Mouse (Mus musculus): ENCODE results near the gene Mast4. TPM values are rescaled to one million over a fixed set of nuclear protein-coding genes. Genes with fewer than 3 reads are reported as not detected.
A peak's percentile ranks its signal among the peaks of the same experiment; 100 is the strongest.

The Mast4 gene
- total and polyA plus RNA-seq, 2 experiments, result 0.83 to 5.3 TPM

DNA sequence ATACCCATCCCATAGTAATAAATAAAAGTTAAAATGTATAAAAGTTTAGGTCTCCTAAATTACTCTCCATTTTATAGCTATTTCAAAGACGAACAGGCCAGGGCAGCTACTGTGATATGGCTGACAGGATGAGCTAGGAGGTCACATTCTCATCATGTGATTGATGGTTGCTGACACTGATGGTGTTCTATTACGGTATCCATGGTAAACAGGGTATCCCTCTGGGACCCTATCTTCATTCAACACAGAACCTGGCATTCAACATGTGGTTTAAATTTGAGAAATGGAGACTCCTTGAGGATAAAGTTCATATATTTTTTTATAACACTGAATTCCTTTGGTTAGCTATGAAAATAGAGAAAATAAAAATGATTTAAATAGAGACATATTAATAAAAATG, 471.3 kb downstream of the Mast4 start:
- no peak overlapping the region for H3K4me3 ChIP-seq (ENCODE audit: insufficient read depth, low read depth, low read length)
- H3K36me3 ChIP-seq (ENCODE audit: control insufficient read depth, insufficient read depth, low read length), result no peaks in the 10 kb centered on the region
- no peaks in the 10 kb centered on the region for H3K27me3 ChIP-seq (ENCODE audit: control insufficient read depth, insufficient read depth, low read length)
- H3K79me2 ChIP-seq (ENCODE audit: control insufficient read depth, insufficient read depth, low read length), result no peaks in the 10 kb centered on the region
- no peak for TF ChIP-seq POLR2A (IDR thresholded peaks at IDR 0.05; ENCODE audit: extremely low read depth, insufficient read depth, low read length)
- TF ChIP-seq CTCF (IDR thresholded peaks at IDR 0.05; ENCODE audit: low read depth, low read length), result no peak
- H3K27ac ChIP-seq (replicated peaks; ENCODE audit: insufficient read depth, low read depth, low read length), result no peak overlapping the region
- WGBS, result 94% methylated on average over 2 of the region's 2 CpGs
- DNase-seq (ENCODE audit: extremely low read depth, low read depth, low spot score), result no peak
- no peaks in the 10 kb centered on the region; the same call in 1 of the 2 replicates for H3K4me1 ChIP-seq (ENCODE audit: control insufficient read depth, insufficient read depth, low read length)
- H3K9ac ChIP-seq (ENCODE audit: low read depth, low read length), result no peak overlapping the region

DNA sequence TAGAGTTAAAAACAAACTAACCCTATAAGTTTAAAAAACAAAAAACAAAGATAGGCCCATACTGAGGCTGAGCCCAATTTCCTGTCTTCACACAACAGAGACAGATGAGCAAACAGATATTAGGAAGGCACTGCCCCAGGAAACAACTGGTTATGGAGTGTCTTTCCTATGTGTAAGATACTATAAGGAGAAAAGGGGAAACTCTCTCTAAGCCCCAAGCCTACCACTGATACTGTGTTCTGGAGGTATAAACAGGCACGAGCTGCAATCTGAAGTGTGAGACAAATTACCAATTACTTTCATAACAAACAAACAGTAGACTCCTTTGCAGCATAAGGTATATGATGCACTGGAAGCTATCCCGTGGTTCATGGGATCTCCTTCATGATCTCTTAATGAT, 471.9 kb downstream of the Mast4 start:
- 84% methylated on average over 2 of the region's 2 CpGs for WGBS
- no peak overlapping the region for H3K4me3 ChIP-seq (ENCODE audit: insufficient read depth, low read depth, low read length)
- TF ChIP-seq CTCF (IDR thresholded peaks at IDR 0.05; ENCODE audit: low read depth, low read length) (no peak), POLR2A (IDR thresholded peaks at IDR 0.05; ENCODE audit: extremely low read depth, insufficient read depth, low read length) (no peak)
- H3K36me3 ChIP-seq (ENCODE audit: control insufficient read depth, insufficient read depth, low read length), result no peaks in the 10 kb centered on the region
- H3K79me2 ChIP-seq (ENCODE audit: control insufficient read depth, insufficient read depth, low read length), result no peaks in the 10 kb centered on the region
- peaks cover 2% of the 10 kb centered on the region for H3K4me1 ChIP-seq (ENCODE audit: control insufficient read depth, insufficient read depth, low read length)
- no peak for DNase-seq (ENCODE audit: extremely low read depth, low read depth, low spot score)
- H3K27me3 ChIP-seq (ENCODE audit: control insufficient read depth, insufficient read depth, low read length), result no peaks in the 10 kb centered on the region
- no peak overlapping the region for H3K27ac ChIP-seq (replicated peaks; ENCODE audit: insufficient read depth, low read depth, low read length)
- no peak overlapping the region for H3K9ac ChIP-seq (ENCODE audit: low read depth, low read length)

DNA sequence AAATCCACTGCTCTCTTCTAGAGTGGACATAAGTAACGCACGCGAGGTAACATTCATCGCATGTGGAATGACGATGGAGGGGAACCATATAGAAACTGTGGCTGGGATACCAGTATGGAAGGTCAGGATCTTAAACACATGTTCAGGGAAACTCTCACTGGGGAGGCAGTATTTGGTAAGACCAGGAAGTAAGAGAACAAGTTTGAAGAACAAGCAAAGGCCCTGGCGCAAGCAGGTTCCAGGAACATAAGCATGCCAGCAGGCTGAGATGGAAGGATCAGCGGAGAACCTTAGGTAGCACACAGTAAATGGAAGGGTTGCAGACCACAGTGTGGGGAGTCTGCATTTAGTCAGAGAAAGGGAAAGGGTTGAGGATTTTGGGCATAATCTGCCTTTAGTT, 473.6 kb downstream of the Mast4 start:
- H3K4me1 ChIP-seq (ENCODE audit: control insufficient read depth, insufficient read depth, low read length), result peaks cover 7% of the 10 kb centered on the region
- no peaks in the 10 kb centered on the region for H3K79me2 ChIP-seq (ENCODE audit: control insufficient read depth, insufficient read depth, low read length)
- no peak for TF ChIP-seq POLR2A (IDR thresholded peaks at IDR 0.05; ENCODE audit: extremely low read depth, insufficient read depth, low read length)
- TF ChIP-seq CTCF (IDR thresholded peaks at IDR 0.05; ENCODE audit: low read depth, low read length), result no peak
- no peak overlapping the region for H3K9ac ChIP-seq (ENCODE audit: low read depth, low read length)
- H3K27ac ChIP-seq (replicated peaks; ENCODE audit: insufficient read depth, low read depth, low read length), result no peak overlapping the region
- H3K27me3 ChIP-seq (ENCODE audit: control insufficient read depth, insufficient read depth, low read length), result no peaks in the 10 kb centered on the region
- DNase-seq (ENCODE audit: extremely low read depth, low read depth, low spot score), result no peak
- no peak overlapping the region for H3K4me3 ChIP-seq (ENCODE audit: insufficient read depth, low read depth, low read length)
- no peaks in the 10 kb centered on the region for H3K36me3 ChIP-seq (ENCODE audit: control insufficient read depth, insufficient read depth, low read length)
- 95% methylated on average over 7 of the region's 7 CpGs for WGBS

DNA sequence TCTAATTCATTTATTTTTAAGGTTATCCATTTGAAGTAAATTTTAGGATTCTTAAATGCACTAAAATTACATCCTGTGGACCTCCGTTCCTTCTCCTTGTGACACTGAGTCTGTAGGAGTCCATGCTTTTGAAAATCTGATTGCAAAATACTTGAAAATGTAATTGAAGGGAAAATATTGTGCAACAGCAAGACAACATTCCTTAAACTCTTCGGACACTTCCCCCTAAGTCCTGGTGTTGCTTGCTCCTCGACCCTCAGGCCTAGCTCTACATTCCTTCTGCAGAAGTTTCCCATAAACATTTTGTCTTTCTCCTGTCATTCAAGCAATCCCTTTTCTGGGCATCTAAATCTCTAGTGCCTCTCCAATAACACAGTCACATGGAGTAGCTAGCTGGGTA, 474.2 kb downstream of the Mast4 start:
- H3K9ac ChIP-seq (ENCODE audit: low read depth, low read length), result no peak overlapping the region
- 38% methylated on average over 3 of the region's 3 CpGs for WGBS
- DNase-seq (ENCODE audit: extremely low read depth, low read depth, low spot score), result peak; percentile 40
- H3K36me3 ChIP-seq (ENCODE audit: control insufficient read depth, insufficient read depth, low read length), result no peaks in the 10 kb centered on the region
- TF ChIP-seq POLR2A (IDR thresholded peaks at IDR 0.05; ENCODE audit: extremely low read depth, insufficient read depth, low read length) (no peak), CTCF (IDR thresholded peaks at IDR 0.05; ENCODE audit: low read depth, low read length) (no peak)
- no peaks in the 10 kb centered on the region for H3K27me3 ChIP-seq (ENCODE audit: control insufficient read depth, insufficient read depth, low read length)
- peaks cover 7% of the 10 kb centered on the region for H3K4me1 ChIP-seq (ENCODE audit: control insufficient read depth, insufficient read depth, low read length)
- H3K79me2 ChIP-seq (ENCODE audit: control insufficient read depth, insufficient read depth, low read length), result no peaks in the 10 kb centered on the region
- H3K27ac ChIP-seq (replicated peaks; ENCODE audit: insufficient read depth, low read depth, low read length), result no peak overlapping the region
- H3K4me3 ChIP-seq (ENCODE audit: insufficient read depth, low read depth, low read length), result no peak overlapping the region

DNA sequence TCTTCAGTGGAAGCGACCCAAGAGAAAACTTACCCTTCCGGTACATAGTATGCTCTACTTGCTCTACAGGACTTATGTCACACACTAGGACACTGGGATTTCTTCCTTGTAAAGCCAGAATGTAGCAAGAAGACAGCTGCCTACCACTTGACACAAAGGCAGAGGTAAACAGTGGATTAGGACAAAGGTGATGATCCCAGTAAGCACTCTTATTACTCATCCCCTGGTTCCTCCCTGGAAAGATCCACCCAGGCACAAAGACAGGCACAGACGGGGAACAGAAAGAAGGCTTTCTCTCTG, 476.8 kb downstream of the Mast4 start:
- 75% methylated on average over 3 of the region's 3 CpGs for WGBS
- no peaks in the 10 kb centered on the region for H3K36me3 ChIP-seq (ENCODE audit: control insufficient read depth, insufficient read depth, low read length)
- 0 out of 2 replicates have a peak, but pooled peaks cover 6% of the 10 kb centered on the region for H3K79me2 ChIP-seq (ENCODE audit: control insufficient read depth, insufficient read depth, low read length)
- no peak overlapping the region for H3K4me3 ChIP-seq (ENCODE audit: insufficient read depth, low read depth, low read length)
- TF ChIP-seq POLR2A (IDR thresholded peaks at IDR 0.05; ENCODE audit: extremely low read depth, insufficient read depth, low read length) (no peak), CTCF (IDR thresholded peaks at IDR 0.05; ENCODE audit: low read depth, low read length) (no peak)
- H3K27me3 ChIP-seq (ENCODE audit: control insufficient read depth, insufficient read depth, low read length), result no peaks in the 10 kb centered on the region
- H3K27ac ChIP-seq (replicated peaks; ENCODE audit: insufficient read depth, low read depth, low read length), result no peak overlapping the region
- no peak overlapping the region for H3K9ac ChIP-seq (ENCODE audit: low read depth, low read length)
- H3K4me1 ChIP-seq (ENCODE audit: control insufficient read depth, insufficient read depth, low read length), result peaks cover 8% of the 10 kb centered on the region
- DNase-seq (ENCODE audit: extremely low read depth, low read depth, low spot score), result peak; percentile 46

DNA sequence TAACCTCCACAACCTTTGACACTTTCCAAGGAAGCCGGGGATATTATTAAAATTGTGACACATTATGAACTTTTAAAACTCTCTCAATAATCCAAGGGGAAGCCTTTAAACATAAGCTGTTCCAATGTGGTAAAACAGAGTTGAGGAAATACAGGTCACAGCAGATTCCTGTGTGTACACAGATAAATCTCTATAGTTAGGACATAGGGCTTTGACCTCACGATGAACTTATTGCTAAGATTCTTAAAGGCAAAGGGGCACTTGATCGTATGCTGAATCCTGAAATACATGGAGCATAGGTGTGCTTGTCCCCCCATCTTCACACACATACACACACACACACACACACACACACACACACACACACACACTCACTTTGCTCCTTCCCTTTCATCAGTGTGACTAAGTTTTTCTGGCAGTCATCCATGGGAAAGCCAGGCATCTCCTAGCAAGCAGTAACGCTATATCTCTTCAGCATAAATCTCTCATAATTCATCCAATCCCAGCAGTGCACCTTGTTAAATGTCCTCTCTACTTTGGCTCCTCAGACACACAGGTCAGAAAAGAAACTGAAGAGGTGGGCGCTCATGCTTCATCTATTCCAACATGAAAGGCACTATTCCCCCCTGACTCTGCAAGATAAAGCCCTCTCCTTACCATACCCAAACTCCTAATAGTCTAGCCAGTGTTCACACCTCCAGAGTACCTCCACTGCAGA, 477.3 kb downstream of the Mast4 start:
- H3K79me2 ChIP-seq (ENCODE audit: control insufficient read depth, insufficient read depth, low read length), result peaks cover 6% of the 10 kb centered on the region; the same call in 1 of the 2 replicates
- peaks cover 8% of the 10 kb centered on the region for H3K4me1 ChIP-seq (ENCODE audit: control insufficient read depth, insufficient read depth, low read length)
- H3K4me3 ChIP-seq (ENCODE audit: insufficient read depth, low read depth, low read length), result no peak overlapping the region
- WGBS, result 29% methylated on average over 5 of the region's 5 CpGs
- no peaks in the 10 kb centered on the region for H3K27me3 ChIP-seq (ENCODE audit: control insufficient read depth, insufficient read depth, low read length)
- TF ChIP-seq CTCF (IDR thresholded peaks at IDR 0.05; ENCODE audit: low read depth, low read length) (no peak), POLR2A (IDR thresholded peaks at IDR 0.05; ENCODE audit: extremely low read depth, insufficient read depth, low read length) (no peak)
- no peaks in the 10 kb centered on the region for H3K36me3 ChIP-seq (ENCODE audit: control insufficient read depth, insufficient read depth, low read length)
- H3K27ac ChIP-seq (replicated peaks; ENCODE audit: insufficient read depth, low read depth, low read length), result no peak overlapping the region
- peak; percentile 72 for DNase-seq (ENCODE audit: extremely low read depth, low read depth, low spot score)
- no peak overlapping the region for H3K9ac ChIP-seq (ENCODE audit: low read depth, low read length)
